Mouse (Mus musculus): ENCODE data around the gene Zcchc17.

DNA sequence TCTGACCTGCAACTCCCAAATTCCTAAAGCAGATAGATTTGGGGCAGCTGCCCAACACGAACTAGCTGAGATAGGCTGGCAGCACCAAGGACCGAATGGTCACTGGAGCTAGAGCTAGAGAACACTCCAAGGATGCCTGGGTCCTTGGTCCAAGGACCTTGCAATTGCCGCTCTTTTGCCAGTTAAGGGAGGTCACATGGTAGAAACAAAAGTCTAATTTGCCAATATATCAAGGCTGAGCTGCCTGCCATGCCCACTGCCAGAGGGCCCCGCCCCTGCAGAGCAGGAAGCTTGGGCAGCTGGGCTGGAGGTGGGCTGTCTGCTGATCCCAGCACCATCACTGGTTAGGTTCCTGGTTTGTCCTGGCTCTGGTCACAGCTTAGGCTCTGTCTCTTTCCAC is 46.2 kb downstream of the Zcchc17 start:
- TF ChIP-seq CTCF (IDR thresholded peaks at IDR 0.05; ENCODE audit: low read depth) (no peak), EP300 (optimal IDR thresholded peaks at IDR 0.05) (no peak)
